Mouse (Mus musculus) small intestine, adult 2 months (tissue): ENCODE results near the gene Ndufv3.

Experiments used
- CTCF ChIP-seq: fragments of 200-500 bp; IDR thresholded peaks from 2 replicates; pipeline ENCODE4 v1.5.1; 2012; ENCODE audit warnings: low read depth, mild to moderate bottlenecking, control low read depth, inconsistent platforms, low read length, moderate library complexity, mixed read lengths; ENCODE audit not compliant: insufficient replicate concordance, insufficient read length; ENCODE audit errors: extremely low read depth
- POLR2A ChIP-seq: fragments of 200-500 bp; IDR thresholded peaks from 2 replicates; pipeline ENCODE4 v1.6.1; 2012; ENCODE audit warnings: low read depth, mild to moderate bottlenecking, control low read depth, inconsistent platforms, low read length, moderate library complexity

- no peak for TF ChIP-seq CTCF
- no peak for TF ChIP-seq POLR2A
These were observed 14.9 kb upstream of the Ndufv3 start for GRCm38 (mm10) chr17:31505013-31505412.
